ENCODE assay signal across 9 mouse cellular contexts in the genomic region with DNA sequence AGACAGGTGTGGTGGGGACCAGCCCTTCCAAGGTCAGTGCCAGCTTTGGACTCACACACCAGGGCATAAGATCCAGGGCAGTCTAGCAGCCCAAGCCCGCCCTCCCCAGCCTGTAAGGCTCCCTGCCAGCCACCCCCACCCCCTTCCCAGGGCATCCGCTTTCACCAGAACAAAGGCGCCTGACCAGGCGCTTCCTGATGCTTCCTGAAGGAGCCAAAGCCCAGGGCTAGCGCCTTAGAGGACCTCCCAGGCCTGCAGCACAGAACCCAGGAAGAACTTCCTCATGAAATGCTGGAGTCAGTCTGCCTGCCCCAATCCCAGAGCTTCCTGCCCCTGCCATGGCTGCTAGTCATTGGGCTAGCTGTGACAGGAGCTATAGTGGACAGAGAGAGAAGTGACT. TPM values are rescaled to one million over a fixed set of nuclear protein-coding genes. Genes with fewer than 3 reads are reported as not detected.
DNase-seq lines count a peak whose midpoint lies in the region; ATAC-seq and TF ChIP-seq lines count a peak whose summit lies in the region.
"Had no signal": no experiment of that assay in that cellular context is flagged by ENCODE, and none has a peak within 500 bp of the region (broad histone marks: within the 10 kb centered on the region; RNA-seq: fewer than 3 reads in every experiment).

No protein-coding gene starts in this region.

- no peaks in the 10 kb centered on the region; the same call in 1 of the 2 replicates for H3K36me3 ChIP-seq in embryonic facial prominence, embryonic 12.5 days
- no peaks in the 10 kb centered on the region for H3K36me3 ChIP-seq in intestine, embryonic 14.5 days (ENCODE audit: control insufficient read depth, insufficient read depth, low read length)

- no peak for TF ChIP-seq CTCF in lung, adult 2 months (IDR thresholded peaks at IDR 0.05; ENCODE audit: insufficient read depth, low read length)

- no peak for ATAC-seq in embryonic facial prominence, embryonic 12.5 days (ENCODE audit: insufficient number of reproducible peaks, insufficient read depth, low FRiP score, low TSS enrichment)
- ATAC-seq in intestine, embryonic 14.5 days (replicated peaks; ENCODE audit: low FRiP score, low TSS enrichment, low read depth) = no peak

- H3K9ac ChIP-seq in embryonic facial prominence, embryonic 12.5 days = no peak overlapping the region
- no peak overlapping the region for H3K9ac ChIP-seq in intestine, embryonic 14.5 days (ENCODE audit: low read length)

- no peak for TF ChIP-seq POLR2A in lung, adult 2 months (IDR thresholded peaks at IDR 0.05; ENCODE audit: borderline replicate concordance, extremely low read depth, low read depth, low read length)

- H3K4me1 ChIP-seq in embryonic facial prominence, embryonic 12.5 days = peaks cover 17% of the 10 kb centered on the region
- peaks cover 60% of the 10 kb centered on the region for H3K4me1 ChIP-seq in intestine, embryonic 14.5 days (replicated peaks; ENCODE audit: control insufficient read depth, insufficient read depth, low read length)
- peaks cover 85% of the 10 kb centered on the region for H3K4me1 ChIP-seq in lung, adult 2 months (ENCODE audit: control insufficient read depth, insufficient read depth, low read length)

- whole genome bisulfite sequencing in embryonic facial prominence, embryonic 12.5 days = 27% methylated on average over 5 of the region's 5 CpGs
- 32% methylated on average over 5 of the region's 5 CpGs for WGBS in intestine, embryonic 14.5 days
- WGBS in lung, adult 2 months = 16% methylated on average over 5 of the region's 5 CpGs

- no peak overlapping the region for H3K4me3 ChIP-seq in embryonic facial prominence, embryonic 12.5 days
- H3K4me3 ChIP-seq in intestine, embryonic 14.5 days (ENCODE audit: low read depth, low read length) = no peak overlapping the region
- no peak overlapping the region for H3K4me3 ChIP-seq in lung, adult 2 months (replicated peaks; ENCODE audit: extremely low read depth, low read depth, low read length)
- H3K4me3 ChIP-seq: myocyte had no signal

- H3K9me3 ChIP-seq in embryonic facial prominence, embryonic 12.5 days = no peaks in the 10 kb centered on the region
- no peaks in the 10 kb centered on the region for H3K9me3 ChIP-seq in intestine, embryonic 14.5 days (ENCODE audit: control insufficient read depth, low read length)

- peak overlapping the region; percentile 54; the same call in 1 of the 2 replicates for H3K27ac ChIP-seq in embryonic facial prominence, embryonic 12.5 days
- H3K27ac ChIP-seq in intestine, embryonic 14.5 days (ENCODE audit: low read depth) = peak overlapping the region; percentile 47; the same call in 1 of the 2 replicates

- H3K4me2 ChIP-seq in embryonic facial prominence, embryonic 12.5 days (replicated peaks) = no peak overlapping the region
- H3K4me2 ChIP-seq in intestine, embryonic 14.5 days (ENCODE audit: low read length) = no peak overlapping the region

- H3K27me3 ChIP-seq in embryonic facial prominence, embryonic 12.5 days = peaks cover 9% of the 10 kb centered on the region
- H3K27me3 ChIP-seq in intestine, embryonic 14.5 days (replicated peaks; ENCODE audit: control insufficient read depth, insufficient read depth, low read length) = no peaks in the 10 kb centered on the region

- DNase-seq in embryo, embryonic 11 days = peak; percentile 37
- no peak for DNase-seq in embryo, embryonic 9.5 days (ENCODE audit: extremely low spot score)
- no peak for DNase-seq in intestine, embryonic 14.5 days (ENCODE audit: low spot score)
- DNase-seq in lung, adult 2 months = peak; percentile 49
- DNase-seq in urinary bladder, adult 18-20 months (ENCODE audit: low spot score in 2 of 2) = no peak
- DNase-seq in thymus, postnatal 0 days (ENCODE audit: low spot score) = no peak
- DNase-seq in left cerebral cortex, adult 11 months (ENCODE audit: low spot score) = no peak

RNA-seq across cellular contexts. Expression of a gene that starts 7.0 kb away (rescaled TPM):
- 14.2 and 16.7 TPM in 2 replicates for polyA plus RNA-seq in embryonic facial prominence, embryonic 12.5 days (2016; fragmentation: Nextera tagmentation; extraction: Ambion mirVana)
- polyA plus RNA-seq in intestine, embryonic 14.5 days (2014; fragmentation: Nextera tagmentation; extraction: Ambion mirVana) = 63.7 and 65.1 TPM in 2 replicates
- polyA plus RNA-seq in lung, adult 2 months (2012; rRNA removed) = 145 and 148 TPM in 2 replicates
- polyA plus RNA-seq in thymus, postnatal 0 days (2015; fragmentation: Nextera tagmentation; extraction: Ambion mirVana) = 4.8 and 6.6 TPM in 2 replicates

RNA-seq across cellular contexts. Expression of a gene that starts 38.5 kb away (rescaled TPM):
- 523 and 574 TPM in 2 replicates for polyA plus RNA-seq in embryonic facial prominence, embryonic 12.5 days (2016; fragmentation: Nextera tagmentation; extraction: Ambion mirVana)
- polyA plus RNA-seq in intestine, embryonic 14.5 days (2014; fragmentation: Nextera tagmentation; extraction: Ambion mirVana) = 771 and 871 TPM in 2 replicates
- polyA plus RNA-seq in lung, adult 2 months (2012; rRNA removed) = 2,052 and 2,661 TPM in 2 replicates
- polyA plus RNA-seq in thymus, postnatal 0 days (2015; fragmentation: Nextera tagmentation; extraction: Ambion mirVana) = 928 and 961 TPM in 2 replicates

RNA-seq across cellular contexts. Expression of a gene that starts 47.4 kb away (rescaled TPM):
- polyA plus RNA-seq in embryonic facial prominence, embryonic 12.5 days (2016; fragmentation: Nextera tagmentation; extraction: Ambion mirVana) = 202 and 204 TPM in 2 replicates
- 159 TPM in 2 replicates for polyA plus RNA-seq in intestine, embryonic 14.5 days (2014; fragmentation: Nextera tagmentation; extraction: Ambion mirVana)
- polyA plus RNA-seq in lung, adult 2 months (2012; rRNA removed) = 108 and 114 TPM in 2 replicates
- polyA plus RNA-seq in thymus, postnatal 0 days (2015; fragmentation: Nextera tagmentation; extraction: Ambion mirVana) = 195 TPM in 2 replicates

RNA-seq across cellular contexts. Expression of a gene that starts 54.6 kb away (rescaled TPM):
- polyA plus RNA-seq in embryonic facial prominence, embryonic 12.5 days (2016; fragmentation: Nextera tagmentation; extraction: Ambion mirVana) = 21.2 and 23.5 TPM in 2 replicates
- 17.1 and 20.3 TPM in 2 replicates for polyA plus RNA-seq in intestine, embryonic 14.5 days (2014; fragmentation: Nextera tagmentation; extraction: Ambion mirVana)
- polyA plus RNA-seq in lung, adult 2 months (2012; rRNA removed) = 22.7 and 28.2 TPM in 2 replicates
- polyA plus RNA-seq in thymus, postnatal 0 days (2015; fragmentation: Nextera tagmentation; extraction: Ambion mirVana) = 6.4 and 7.1 TPM in 2 replicates

Comparison
In these comparisons a context has a peak if more than half of its experiments do, and no peak if none do; other contexts are left out.
1. DNase-seq: peak in embryo, embryonic 11 days (single experiment) and lung, adult 2 months (single experiment); none in embryo, embryonic 9.5 days (single experiment), intestine, embryonic 14.5 days (single experiment), urinary bladder, adult 18-20 months (0 of 2), thymus, postnatal 0 days (single experiment) and left cerebral cortex, adult 11 months (single experiment).